Mouse (Mus musculus) heart, postnatal 0 days (tissue): ENCODE results near the gene Syna.

Experiments
- CTCF ChIP-seq: IDR thresholded peaks from 2 replicates; pipeline ENCODE4 v1.5.1; 2016; ENCODE audit warnings: antibody characterized with exemption, control low read depth, low read depth
- EP300 ChIP-seq: IDR thresholded peaks from 2 replicates; pipeline ENCODE4 v1.6.1; 2016; ENCODE audit warnings: antibody characterized with exemption, low read depth

- TF ChIP-seq CTCF, result peak; percentile 11; the same call in 1 of the 2 replicates
- peak; percentile 78 for TF ChIP-seq EP300
These were observed 20.1 kb downstream of the Syna start for GRCm38 (mm10) chr5:134539891-134540290.
